ENCODE assay signal across 16 mouse cellular contexts in the genomic region with DNA sequence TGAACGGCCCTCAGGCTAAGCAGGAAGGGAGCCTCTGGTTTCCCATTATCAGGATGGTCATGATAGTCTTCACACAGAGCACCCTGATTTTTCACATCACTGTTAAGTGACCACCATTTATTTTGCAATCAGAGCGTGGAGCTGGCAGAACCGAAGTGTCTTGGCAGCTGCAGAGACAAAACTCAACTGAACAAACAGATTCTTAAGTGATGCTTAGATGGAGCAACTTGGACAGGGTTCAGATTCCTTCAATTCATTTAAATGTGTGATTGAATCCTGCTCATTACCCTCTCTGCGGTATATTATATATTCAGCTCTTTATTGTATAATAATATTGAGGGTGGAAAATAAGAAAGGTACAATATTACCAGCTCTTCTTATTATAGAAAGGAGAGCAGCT.
"Had no signal": no experiment of that assay in that cellular context is flagged by ENCODE, and none has a peak within 500 bp of the region (broad histone marks: within the 10 kb centered on the region; RNA-seq: fewer than 3 reads in every experiment).

No protein-coding gene starts in this region.

- ATAC-seq: liver, postnatal 0 days; midbrain, embryonic 15.5 days had no signal

- H3K4me3 ChIP-seq: left cerebral cortex, adult 2 months; limb, embryonic 15.5 days; liver, embryonic 13.5 days; megakaryocyte, embryonic 14.5 days; midbrain, embryonic 15.5 days; neural tube, embryonic 12.5 days had no signal

- H3K27ac ChIP-seq: left cerebral cortex, adult 2 months; limb, embryonic 15.5 days; liver, embryonic 13.5 days; macrophage; midbrain, embryonic 15.5 days; neural tube, embryonic 12.5 days had no signal

- H3K9ac ChIP-seq: limb, embryonic 15.5 days; liver, embryonic 13.5 days; liver, postnatal 0 days; midbrain, embryonic 15.5 days; neural tube, embryonic 12.5 days had no signal

- H3K4me2 ChIP-seq: limb, embryonic 15.5 days; liver, embryonic 13.5 days; midbrain, embryonic 11.5 days; midbrain, embryonic 15.5 days; neural tube, embryonic 12.5 days had no signal

- H3K27me3 ChIP-seq: limb, embryonic 15.5 days; liver, embryonic 13.5 days; megakaryocyte, embryonic 14.5 days; midbrain, embryonic 15.5 days; neural tube, embryonic 12.5 days had no signal

- H3K4me1 ChIP-seq: limb, embryonic 15.5 days; liver, embryonic 13.5 days; midbrain, embryonic 15.5 days; neural tube, embryonic 12.5 days had no signal

- H3K9me3 ChIP-seq: limb, embryonic 15.5 days; liver, embryonic 13.5 days; megakaryocyte, embryonic 14.5 days; midbrain, embryonic 15.5 days; neural tube, embryonic 12.5 days had no signal

- H3K36me3 ChIP-seq: limb, embryonic 15.5 days; liver, embryonic 13.5 days; midbrain, embryonic 15.5 days; neural tube, embryonic 12.5 days had no signal

- DNase-seq: kidney, adult 2 months; kidney, postnatal 25 days; liver, embryonic 13.5 days; liver, postnatal 0 days; retina, postnatal 1 day; right cerebral cortex, postnatal 4 days; spleen, adult 18-20 months; thymus, adult 18-20 months; thymus, postnatal 14 days had no signal
